Mouse (Mus musculus): Measurements from ENCODE around the gene Tradd.
"Not testable (repeated sequence)": the region's sequence is repeated elsewhere in the genome, so short reads cannot be mapped to it uniquely, and the experiment has no call there.

Tradd gene

DNA sequence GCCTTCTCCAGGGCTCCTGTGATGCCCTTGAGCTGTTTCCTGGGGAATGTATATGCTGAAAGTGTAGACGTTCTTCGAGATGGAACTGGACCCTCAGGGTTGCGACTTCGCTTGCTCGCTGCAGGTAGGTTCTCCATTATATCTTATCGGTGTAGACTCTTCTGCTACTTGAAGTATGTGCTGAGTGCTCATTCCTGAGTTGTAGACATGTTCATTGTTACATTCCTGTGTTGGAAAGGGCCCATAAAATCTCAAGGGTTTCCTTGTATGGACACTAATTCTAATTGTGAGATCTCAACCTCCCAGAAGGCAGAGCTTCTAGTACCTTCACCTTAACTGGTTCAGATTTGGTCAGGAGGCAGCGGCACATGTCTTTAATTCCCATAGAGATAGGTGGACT lies 23.4 kb downstream of the Tradd start:
- in situ Hi-C loops (cut with MseI, MboI) = no loop called here

DNA sequence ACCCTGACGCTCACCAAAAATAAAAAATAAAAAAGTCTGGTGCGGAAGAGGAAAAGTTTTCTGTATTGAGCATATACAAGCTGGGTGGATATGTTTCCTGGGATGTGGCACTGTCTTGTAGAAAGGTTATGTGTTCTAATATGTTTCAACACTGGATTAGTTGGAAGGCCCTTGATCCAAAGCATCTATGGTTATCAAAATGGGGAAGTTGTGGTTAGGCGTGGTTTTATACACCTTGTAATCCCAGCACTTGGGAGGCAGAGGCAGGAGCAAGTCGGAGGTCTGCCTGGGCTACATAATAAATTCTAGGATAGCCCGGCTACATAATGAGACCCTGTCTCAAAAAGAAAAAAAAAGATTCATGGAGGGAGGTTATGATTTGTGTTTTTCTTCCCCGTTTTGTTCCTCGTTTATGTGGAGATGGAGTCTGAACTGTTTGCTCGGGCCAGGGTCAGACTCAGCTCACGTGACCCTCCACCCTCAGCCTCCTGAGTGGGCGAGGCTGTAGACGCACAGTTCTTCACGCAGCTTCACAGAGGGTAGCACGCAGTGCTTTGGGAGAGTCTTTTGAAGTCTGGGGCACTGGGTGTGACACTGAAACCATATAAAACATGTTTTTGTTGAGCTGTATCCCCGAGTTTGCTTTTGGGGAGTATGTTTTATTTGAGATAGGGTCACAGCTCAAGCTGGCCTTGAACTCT lies 26.8 kb downstream of the Tradd start:
- in situ Hi-C loops (cut with MseI, MboI) = no loop called here

DNA sequence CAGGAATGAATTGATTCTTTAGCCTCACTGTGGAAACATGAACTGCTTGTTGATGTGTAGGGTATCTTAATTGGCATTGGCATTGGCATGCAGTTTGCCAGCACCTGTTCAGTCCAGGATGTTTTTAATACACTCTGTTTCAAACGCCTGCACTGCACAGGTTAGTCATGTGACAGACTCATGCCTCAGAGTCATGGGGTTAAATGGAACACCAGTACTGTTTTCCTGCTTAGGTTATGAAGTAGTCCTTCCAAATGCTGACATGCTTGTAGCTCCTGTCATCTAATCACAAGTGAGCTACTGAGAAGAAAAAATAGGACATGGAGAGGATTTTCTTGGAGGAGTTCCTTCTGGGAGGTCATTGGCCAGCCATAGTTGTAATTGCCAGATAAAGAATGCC lies 29.2 kb downstream of the Tradd start:
- in situ Hi-C loops (cut with MseI, MboI) = no loop called here

DNA sequence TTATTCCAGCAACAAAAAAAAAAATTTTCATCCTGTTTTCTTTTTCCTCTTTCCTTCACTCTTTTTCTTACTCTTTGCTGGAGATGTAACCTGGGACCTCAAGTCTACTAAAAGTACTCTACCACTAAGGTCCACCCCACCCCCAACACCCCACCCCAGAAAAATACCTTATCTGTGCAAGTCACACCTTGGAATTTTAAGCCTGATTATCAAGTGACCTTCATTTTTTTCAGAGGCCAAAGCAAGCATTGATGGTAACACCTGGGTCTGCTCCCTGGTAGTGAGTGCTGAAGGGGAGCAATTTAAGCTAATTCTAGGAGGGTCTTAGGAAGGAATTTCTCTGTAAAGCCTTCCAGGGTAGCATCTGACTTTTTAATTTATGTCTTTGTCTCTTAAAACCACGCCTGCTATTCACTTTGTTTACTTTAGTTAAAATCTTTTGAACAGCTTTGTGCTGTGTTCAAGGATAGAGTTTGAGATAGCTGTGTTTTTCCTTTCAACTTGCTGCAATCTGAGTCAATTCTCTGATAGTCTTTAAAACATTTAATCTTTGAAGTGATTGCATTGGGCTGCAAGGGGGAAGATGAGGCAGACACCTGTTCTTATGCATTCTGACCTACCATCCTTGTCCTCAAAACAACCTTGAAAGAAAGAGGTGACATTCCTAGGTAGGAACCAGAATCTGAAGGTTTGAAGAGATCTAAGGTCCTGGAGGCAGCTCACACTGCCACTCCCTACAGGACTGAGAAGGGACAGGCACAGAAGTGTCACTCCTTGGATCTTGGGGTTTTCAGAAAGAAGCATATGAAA lies 31.1 kb downstream of the Tradd start:
- in situ Hi-C loops (cut with MseI, MboI) = no loop called here

DNA sequence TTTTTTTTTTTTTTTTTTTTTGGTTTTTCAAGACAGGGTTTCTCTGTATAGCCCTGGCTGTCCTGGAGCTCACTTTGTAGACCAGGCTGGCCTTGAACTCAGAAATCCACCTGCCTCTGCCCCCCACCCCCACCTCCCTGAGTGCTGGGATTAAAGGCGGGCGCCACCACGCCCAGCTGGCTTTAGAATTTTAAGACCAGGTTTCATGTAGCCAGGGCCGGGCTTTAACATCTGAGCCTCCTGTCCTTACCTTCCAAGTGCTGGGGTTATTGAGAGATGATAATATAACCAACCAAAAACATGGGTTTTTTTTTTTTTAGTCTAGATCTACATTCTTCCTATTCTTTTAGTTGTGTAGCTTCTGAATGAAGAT lies 32.1 kb downstream of the Tradd start:
- in situ Hi-C loops (cut with MseI, MboI) = not testable (repeated sequence)

DNA sequence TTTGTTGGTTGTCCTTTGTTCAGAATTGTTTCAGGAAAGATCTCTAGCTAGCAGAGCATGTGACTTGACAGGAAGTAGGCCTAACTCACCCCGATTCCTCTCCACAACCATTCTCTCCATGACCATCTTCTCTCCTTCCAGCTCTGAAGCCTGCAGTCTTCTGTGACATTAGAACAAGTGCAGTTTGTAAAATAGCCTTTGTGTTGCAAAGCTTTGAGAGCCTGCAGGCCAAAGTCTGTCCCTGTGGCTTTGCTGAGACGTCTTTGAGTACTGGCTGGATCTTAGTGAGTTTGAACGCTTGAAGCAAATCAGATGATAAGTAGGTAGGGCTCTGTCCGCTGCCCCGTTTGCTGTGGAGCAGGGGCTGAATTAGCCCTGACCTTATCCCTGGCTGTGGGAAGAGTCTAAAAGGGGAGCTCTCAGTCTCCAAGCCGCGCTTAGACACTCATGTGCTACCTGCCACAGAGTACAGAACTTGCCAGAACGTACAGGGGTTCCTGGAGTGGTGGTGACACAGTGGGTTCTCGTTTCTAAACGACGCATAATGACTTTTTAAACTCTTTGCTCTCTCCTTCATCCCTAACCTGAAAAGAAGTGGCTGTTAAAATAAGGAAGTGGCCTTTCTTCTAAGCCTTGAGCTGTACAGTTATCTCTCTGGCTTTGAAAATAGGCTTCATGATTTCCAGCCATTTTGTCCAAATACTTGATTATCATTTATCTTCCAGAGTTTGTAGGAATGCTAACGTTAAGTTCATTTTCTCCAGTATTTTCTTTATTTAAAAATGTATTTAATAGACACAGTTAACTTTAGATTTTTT lies 32.7 kb downstream of the Tradd start:
- in situ Hi-C loops (cut with MseI, MboI) = no loop called here

DNA sequence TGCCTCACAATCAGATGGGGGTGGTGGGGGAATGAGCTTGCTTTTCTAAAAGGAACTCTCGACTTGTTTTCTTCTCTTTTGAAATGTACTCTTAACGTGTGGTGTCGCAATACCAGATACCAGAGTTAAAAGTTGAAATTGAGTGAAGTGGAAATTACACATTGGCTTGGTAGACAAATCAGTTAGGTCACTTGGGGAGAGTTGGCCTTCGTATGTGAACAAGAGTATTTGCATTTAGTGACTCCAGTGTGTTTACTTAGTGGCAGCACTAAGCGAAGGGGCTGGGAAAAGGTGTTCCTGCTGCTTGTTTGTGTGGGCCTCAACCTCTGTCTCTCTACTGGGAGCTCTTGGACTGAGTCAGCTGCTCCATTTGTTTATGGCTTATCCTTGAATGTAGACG lies 38.5 kb downstream of the Tradd start:
- in situ Hi-C loops (cut with MseI, MboI) = loop anchor here in 1 of 2 experiments (10.0 kb wide), 1 partner anchor 101 kb away; no protein-coding TSS in a partner anchor

DNA sequence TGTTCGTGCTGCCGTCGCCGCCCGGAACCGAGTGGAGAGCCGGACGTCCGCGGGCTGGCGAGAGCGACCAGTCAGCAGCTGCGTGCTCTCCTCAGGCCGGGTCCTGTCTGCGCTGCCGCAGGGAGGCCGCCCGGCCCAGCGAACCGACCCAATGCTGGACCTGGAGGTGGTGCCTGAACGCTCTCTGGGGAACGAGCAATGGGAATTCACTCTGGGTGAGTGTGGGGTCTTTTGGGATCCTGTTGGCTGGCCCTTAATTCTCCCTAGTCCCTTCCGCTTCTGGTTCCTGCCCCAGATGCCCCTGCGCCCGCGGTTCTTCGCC lies 39.2 kb downstream of the Tradd start:
- in situ Hi-C loops (cut with MseI, MboI) = loop anchor here in 1 of 2 experiments (10.0 kb wide), 1 partner anchor 100 kb away; no protein-coding TSS in a partner anchor

DNA sequence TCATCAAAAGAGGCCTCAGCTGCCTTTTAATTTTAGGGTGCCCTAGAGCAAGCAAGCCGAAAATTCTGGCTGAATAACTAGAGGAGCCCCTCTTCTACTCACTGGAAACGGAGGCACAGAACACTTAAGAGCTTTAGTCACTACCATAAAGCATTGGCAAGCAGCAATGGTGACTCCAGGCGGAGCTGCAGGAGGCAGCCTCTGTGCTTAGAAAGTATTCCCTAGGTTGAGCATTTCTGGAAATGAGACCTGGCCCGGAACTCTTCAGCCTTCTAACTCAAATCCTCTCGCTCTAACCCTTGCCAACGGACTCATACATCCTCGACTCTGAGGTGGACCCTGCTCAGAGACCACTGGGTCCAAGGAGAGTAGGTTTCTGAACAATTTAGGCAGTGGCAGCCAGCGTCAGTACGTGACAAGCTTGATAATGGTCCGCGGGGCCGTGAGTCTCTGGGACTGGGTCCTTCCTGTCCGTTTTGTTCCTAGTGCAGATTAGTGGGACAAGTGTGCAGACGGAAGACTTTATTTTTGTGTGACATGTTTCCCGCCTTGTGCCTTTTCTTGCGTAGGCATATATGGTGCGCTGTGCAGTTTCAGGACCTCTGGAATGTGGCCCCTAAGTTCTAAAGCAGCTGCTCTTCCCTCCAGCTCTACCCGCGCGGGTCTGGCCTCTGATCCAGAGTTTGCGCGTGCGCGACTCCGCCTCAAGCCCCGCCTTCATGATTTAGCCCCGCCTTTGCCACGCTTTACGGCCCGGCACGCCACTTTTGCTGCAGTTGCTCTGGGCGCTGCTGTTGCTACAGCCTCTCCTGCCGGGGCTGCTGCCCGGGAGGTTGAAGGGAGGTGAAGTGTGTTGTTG lies 39.8 kb downstream of the Tradd start, which contains the start of gene D230025D16Rik:
Gene D230025D16Rik, plus strand, starts transcription at position 733 of the 859 bp plus-strand sequence.
- in situ Hi-C loops (cut with MseI, MboI) = loop anchor here in 1 of 2 experiments (10.0 kb wide), 1 partner anchor 100 kb away; no protein-coding TSS in a partner anchor

DNA sequence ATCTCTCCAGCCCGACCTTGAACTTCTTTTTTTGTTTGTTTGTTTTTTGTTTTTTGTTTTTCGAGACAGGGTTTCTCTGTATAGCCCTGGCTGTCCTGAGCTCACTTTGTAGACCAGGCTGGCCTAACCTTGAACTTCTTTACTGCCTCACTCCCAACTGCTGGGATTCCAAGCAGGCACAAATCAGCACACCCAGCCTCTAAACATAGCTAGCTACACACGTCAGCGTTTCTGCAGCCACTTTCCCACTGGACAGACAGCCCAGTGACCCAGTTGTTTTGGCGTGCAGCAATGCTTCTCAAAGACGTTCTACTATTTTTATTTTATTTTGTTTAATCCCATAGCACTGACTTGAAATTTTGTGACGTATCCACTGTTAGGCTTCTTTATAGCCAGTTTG lies 40.6 kb downstream of the Tradd start:
- in situ Hi-C loops (cut with MseI, MboI) = loop anchor here in 1 of 2 experiments (10.0 kb wide), 1 partner anchor 99 kb away; no protein-coding TSS in a partner anchor

DNA sequence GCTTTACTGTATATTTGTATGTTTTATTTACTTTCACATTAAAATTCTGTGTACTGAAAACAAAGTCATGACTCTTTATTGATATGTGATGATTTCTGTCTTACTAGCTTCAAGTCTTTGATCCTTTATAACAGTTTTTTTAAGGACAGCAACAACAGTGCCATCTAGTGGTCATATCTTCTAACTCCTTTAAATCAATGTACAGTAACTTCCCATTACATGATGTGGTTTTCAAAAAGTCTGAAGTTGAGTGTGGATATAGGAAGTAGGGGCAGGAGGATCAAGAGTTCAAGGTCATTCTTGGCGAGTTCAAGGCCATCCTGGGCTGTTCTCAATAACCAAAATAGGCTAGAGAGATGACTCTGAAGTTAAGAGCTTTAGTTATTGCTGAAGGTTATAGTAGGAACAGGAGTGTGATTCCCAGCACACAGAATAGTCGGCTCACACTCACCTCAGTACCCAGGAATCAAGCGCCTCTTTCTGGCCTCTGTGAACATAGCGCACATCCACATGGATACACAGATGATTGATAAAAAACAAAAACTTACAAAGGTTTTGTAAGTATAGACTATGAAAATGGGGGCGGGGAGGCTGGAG lies 46.4 kb downstream of the Tradd start:
- in situ Hi-C loops (cut with MseI, MboI) = no loop called here

DNA sequence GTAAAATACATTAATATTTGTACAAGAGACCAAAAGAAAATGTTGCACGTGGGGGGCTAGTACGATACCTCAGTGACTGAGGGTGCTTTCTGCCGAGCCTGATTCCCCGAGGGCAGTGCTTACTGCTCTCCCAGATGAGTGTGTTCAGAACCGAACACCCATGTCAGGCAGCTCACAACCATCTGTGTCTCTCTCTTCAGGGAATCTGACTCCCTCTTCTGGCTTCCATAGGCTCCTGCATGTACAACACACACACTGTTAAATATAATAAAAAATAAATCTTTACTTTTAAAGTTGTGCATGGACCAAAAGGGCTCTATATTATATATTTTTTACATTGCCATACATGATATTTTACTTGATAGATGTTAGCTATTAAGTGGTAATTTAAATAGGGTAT lies 50.3 kb downstream of the Tradd start:
- in situ Hi-C loops (cut with MseI, MboI) = no loop called here

DNA sequence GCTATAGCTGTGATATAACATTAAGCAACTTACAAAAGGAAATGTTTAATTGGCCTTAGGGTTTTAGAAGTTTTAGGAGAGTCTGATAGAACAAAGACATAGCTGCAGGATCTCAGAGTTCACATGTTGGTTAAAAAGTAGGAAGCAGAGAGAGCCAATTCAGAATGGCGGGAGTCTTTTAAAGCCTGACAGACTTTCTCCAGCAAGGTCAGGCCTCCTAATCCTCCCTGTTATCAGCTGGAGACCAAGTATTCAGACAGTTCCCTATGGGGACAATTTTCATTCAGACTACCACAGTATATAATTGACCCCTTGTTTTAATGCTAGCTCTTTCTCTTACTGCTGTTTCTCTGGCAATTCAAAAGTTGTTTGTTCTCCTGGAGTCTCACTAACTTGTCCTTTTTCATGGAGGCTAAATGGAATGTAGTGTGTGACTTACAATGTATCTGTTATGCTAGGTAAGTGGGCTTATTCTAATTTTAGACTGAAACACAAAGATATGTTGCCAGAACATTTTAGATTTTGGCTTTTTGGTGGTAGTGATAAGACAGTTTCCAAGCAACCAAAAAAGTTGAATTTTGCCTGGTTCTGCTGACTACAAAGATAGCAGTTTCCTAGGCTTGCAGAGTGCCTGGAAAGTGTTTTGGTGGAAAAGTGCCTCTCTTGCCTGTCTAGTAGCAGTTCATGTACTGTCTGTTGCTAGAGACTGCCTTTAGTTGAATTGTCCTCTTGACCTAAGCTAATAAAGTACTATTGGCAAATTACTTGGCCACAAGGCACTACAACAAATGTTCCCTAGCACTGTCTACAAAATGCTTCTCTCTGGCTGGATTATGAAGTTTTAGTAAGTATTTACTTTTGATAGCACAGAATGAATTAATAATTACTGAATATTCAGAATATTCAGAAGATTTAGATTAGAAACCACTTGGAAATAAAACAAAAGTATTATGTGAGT lies 55.0 kb downstream of the Tradd start:
- in situ Hi-C loops (cut with MseI, MboI) = no loop called here

Data from mouse trophoblast stem cell (cell line).